Mouse (Mus musculus) layer of hippocampus, adult 6 months (tissue): ENCODE measurements around the gene AK157302. TPM values are rescaled to one million over a fixed set of nuclear protein-coding genes. Genes with fewer than 3 reads are reported as not detected.

ENCODE experiments used
- long read RNA-seq, 2 experiments: library from polyadenylated mRNA; unstranded; transcript quantifications; one replicate each; pipeline ENCODE4 v2.0.0; 2019 to 2020
- microRNA-seq: library from miRNA; unstranded; fragments of <30 nt; microRNA quantifications from one replicate; pipeline ENCODE4 v1.2.0, GENCODE M21; 2020
- polyA plus RNA-seq: library from polyadenylated mRNA; unstranded; fragments of <200 nt; fragmentation: Nextera tagmentation; gene quantifications from 2 replicates; pipeline ENCODE4 v1.2.3, GENCODE M21; 2021

The AK157302 gene
- polyA plus RNA-seq, result 1.8 and 2.1 TPM in 2 replicates
- long read RNA-seq, experiment 1, partial matches to known transcripts, result 0 of 2 reads
- long read RNA-seq, experiment 1, other reads (novel, unspliced or antisense), result 0 of 2 reads
- long read RNA-seq, experiment 2, partial matches to known transcripts, result 0 of 1 reads
- long read RNA-seq, experiment 2, other reads (novel, unspliced or antisense), result 0 of 1 reads

GRCm38 (mm10) chr13:21495080-21495479 is at the start of gene AK157302:
TSS of gene AK157302 (plus strand) at chr13:21495223.

DNA sequence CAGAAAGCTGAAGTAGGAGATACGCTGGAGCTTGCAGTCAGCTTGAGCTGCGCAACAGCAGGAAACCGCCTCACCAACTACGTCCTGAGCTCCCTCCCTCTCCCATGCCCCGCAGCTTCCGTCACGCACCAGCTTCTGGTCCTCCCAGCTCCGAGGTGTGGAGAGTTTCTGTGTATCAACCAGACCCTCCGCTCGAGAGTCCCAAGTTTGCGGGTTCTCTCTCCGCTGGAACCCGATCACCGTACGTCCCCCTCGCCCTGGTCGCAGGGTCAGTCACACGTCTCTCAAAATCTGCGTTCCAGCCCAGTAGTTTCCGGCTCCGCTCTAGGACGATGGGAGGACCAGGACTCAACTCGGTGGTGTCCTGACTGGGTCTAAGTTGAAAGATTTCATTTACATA is 41.6 kb upstream of the AK157302 start, which contains the start of gene Zscan26:
Gene Zscan26 (minus strand): TSS at position 282 of the 400 bp plus-strand sequence.

GRCm38 (mm10) chr13:21468061-21469019 is 26.7 kb upstream of the AK157302 start, which contains the start of gene Nkapl:
TSS of gene Nkapl (minus strand) at chr13:21468509.

GRCm38 (mm10) chr13:21478759-21479670 is 16.0 kb upstream of the AK157302 start, which contains the start of the genes Zkscan4 and Gm10065:
TSS of gene Zkscan4 (plus strand) at chr13:21478907.
TSS of gene Gm10065 (minus strand) at chr13:21479441.

DNA sequence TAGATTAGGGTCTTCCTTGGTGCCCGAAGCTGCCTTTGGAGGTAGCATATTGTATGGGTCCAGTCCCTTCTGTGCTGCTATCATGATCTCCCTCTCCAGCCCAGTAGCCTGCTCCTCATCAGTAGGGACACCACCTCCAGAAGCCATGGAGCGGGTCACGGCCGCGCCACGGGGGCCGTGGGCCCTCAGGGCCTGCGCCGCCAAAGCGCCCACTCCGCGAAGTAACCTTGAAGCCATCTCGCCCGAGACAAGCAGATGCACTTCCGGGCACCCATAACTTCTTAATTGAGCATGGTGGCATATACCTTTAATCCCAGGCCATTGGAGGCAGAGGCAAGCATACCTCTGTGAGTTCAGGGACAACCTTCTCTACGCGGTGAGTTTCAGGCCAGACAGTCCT is 6.2 kb downstream of the AK157302 start, which contains the start of gene Gm11273:
Gene Gm11273 (minus strand): TSS at position 237 of the 400 bp plus-strand sequence.

DNA sequence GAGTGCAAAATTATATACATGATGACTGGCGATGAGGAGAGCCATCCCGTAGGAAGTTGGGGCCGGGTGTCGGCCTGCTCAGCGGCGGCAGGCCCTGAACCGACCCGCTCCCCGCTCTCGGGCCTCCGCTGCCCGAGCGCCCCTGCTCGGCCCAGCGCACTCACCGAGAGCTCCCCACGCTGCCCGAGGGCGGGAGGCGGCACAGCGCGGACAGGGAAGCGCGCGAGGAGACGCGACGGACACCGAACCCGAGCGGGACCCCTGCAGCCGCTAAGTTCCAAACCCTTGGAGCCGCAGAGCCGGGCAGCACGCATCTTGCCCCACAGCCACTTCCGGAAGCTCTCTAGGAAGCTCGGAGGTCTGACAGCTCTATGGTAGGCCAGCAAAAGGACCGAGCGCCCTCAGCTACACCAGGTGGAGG is 35.8 kb downstream of the AK157302 start, which contains the start of gene Zkscan8:
Gene Zkscan8 (minus strand): TSS at position 340 of the 421 bp plus-strand sequence.

DNA sequence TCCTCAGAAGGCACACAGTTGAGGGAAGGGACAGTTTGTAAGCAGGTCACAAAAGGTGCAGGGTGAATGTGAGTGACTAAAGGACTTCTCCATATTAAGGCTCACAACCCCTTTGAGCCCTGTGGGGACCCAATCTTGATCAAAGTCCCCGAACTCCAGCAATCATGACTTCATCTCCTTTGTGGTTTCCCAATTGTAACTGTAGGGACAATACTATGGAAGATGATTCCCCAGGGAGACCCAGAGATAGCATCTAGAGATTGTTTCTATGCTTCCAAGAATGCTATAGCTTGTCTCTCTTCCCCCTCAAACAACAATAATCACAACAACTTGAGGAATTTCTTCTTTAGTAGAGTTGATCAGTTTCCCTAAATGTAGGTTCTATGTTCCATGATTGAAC is 47.7 kb downstream of the AK157302 start, which contains the start of gene Olfr1366:
Gene Olfr1366 (minus strand): TSS at position 101 of the 400 bp plus-strand sequence.

Small RNA genes lying within 50 kb of the gene (microRNA-seq; reads per million reads assigned to microRNA genes)
- gene Mir1896, result not detected

Other genes with a start within 250 kb of the AK157302 start
- not detected in 2 replicates for gene Gpx5, start 202.5 kb upstream of the AK157302 start, polyA plus RNA-seq
- gene Gpx6, start 183.1 kb upstream of the AK157302 start, polyA plus RNA-seq, result not detected in 2 replicates
- gene Olfr1367, start 148.3 kb upstream of the AK157302 start, polyA plus RNA-seq, result not detected in 2 replicates
- 5.1 and 5.6 TPM in 2 replicates for gene Zscan12, start 132.4 kb upstream of the AK157302 start, polyA plus RNA-seq
- gene Zkscan3, start 92.5 kb upstream of the AK157302 start, polyA plus RNA-seq, result 11.7 and 13.0 TPM in 2 replicates
- 0.99 and 1.1 TPM in 2 replicates for gene Pgbd1, start 54.2 kb upstream of the AK157302 start, polyA plus RNA-seq
- 39.6 and 60.7 TPM in 2 replicates for gene Zscan26, start 41.5 kb upstream of the AK157302 start, polyA plus RNA-seq
- gene Nkapl, start 26.7 kb upstream of the AK157302 start, polyA plus RNA-seq, result 1.4 and 1.6 TPM in 2 replicates
- gene Zkscan4, start 16.3 kb upstream of the AK157302 start, polyA plus RNA-seq, result 3.1 and 3.3 TPM in 2 replicates
- 1.8 TPM in 1 of 2 replicates, not detected in the other for gene Gm10065, start 15.8 kb upstream of the AK157302 start, polyA plus RNA-seq
- gene Gm11273, start 6.2 kb downstream of the AK157302 start, polyA plus RNA-seq, result 13.0 and 13.4 TPM in 2 replicates
- 1.6 and 2.7 TPM in 2 replicates for gene Zkscan8, start 35.9 kb downstream of the AK157302 start, polyA plus RNA-seq
- 0.10 TPM in 1 of 2 replicates, not detected in the other for gene Olfr1366, start 47.6 kb downstream of the AK157302 start, polyA plus RNA-seq
- gene Olfr1535, start 64.7 kb downstream of the AK157302 start, polyA plus RNA-seq, result 0.06 TPM in 1 of 2 replicates, not detected in the other
- gene Olfr1364, start 86.5 kb downstream of the AK157302 start, polyA plus RNA-seq, result not detected in 2 replicates
- not detected in 2 replicates for gene Olfr1362, start 118.8 kb downstream of the AK157302 start, polyA plus RNA-seq
- gene Olfr11, start 147.3 kb downstream of the AK157302 start, polyA plus RNA-seq, result not detected in 2 replicates
- not detected in 2 replicates for gene Olfr1361, start 168.2 kb downstream of the AK157302 start, polyA plus RNA-seq
- gene Olfr1360, start 182.2 kb downstream of the AK157302 start, polyA plus RNA-seq, result not detected in 2 replicates
- not detected in 2 replicates for gene Olfr1359, start 202.9 kb downstream of the AK157302 start, polyA plus RNA-seq
- gene Hist1h2bl, start 220.9 kb downstream of the AK157302 start, polyA plus RNA-seq, result 0.80 and 1.4 TPM in 2 replicates
- 1.4 TPM in 1 of 2 replicates, not detected in the other for gene Hist1h2ai, start 221.2 kb downstream of the AK157302 start, polyA plus RNA-seq
- not detected in 2 replicates for gene Hist1h3h, start 222.4 kb downstream of the AK157302 start, polyA plus RNA-seq
- 0.44 TPM in 1 of 2 replicates, not detected in the other for gene Hist1h2bm, start 226.8 kb downstream of the AK157302 start, polyA plus RNA-seq
- gene Hist1h4j, start 239.8 kb downstream of the AK157302 start, polyA plus RNA-seq, result 1.3 and 2.3 TPM in 2 replicates